Mouse (Mus musculus) layer of hippocampus, postnatal 36 days (tissue): ENCODE data around the gene Mettl7a3. TPM values are rescaled to one million over a fixed set of nuclear protein-coding genes. Genes with fewer than 3 reads are reported as not detected.

Experiments
- DNase-seq, 2 experiments: peaks; one replicate each; pipeline ENCODE4 v3.0.0; 2022
- total RNA-seq, 2 experiments: library from RNA; stranded (reverse); gene quantifications; 2 replicates each; pipeline ENCODE4 v1.2.3; 2021

The Mettl7a3 gene
- total RNA-seq, 2 experiments from 2014 or later, result 0.40 to 0.63 TPM

DNA sequence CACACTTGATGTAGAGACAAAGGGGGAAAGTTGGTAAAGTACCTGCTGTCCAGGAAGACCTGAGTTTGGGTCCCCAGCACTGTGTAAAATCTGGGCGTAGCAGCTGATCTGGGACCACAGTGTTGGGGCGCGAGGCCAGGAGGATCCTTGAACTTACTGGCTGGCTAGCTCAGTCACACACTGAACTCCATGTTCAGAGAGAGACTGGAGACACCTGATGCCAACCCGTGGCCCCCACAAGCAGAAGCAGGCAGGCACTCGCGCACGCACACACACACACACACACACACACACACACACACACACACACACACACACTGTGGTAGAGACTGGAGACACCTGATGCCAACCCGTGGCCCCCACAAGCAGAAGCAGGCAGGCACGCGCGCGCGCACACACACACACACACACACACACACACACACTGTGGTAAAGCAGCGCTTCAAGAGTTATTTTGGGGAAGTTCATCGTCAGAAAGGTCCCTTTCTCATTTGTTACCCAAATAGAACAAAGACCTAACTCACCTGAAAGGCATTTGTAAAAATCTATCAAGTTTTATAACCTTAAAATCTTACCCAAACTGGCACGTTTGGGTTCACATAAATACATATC is 53.6 kb downstream of the Mettl7a3 start:
- DNase-seq, result no peak

DNA sequence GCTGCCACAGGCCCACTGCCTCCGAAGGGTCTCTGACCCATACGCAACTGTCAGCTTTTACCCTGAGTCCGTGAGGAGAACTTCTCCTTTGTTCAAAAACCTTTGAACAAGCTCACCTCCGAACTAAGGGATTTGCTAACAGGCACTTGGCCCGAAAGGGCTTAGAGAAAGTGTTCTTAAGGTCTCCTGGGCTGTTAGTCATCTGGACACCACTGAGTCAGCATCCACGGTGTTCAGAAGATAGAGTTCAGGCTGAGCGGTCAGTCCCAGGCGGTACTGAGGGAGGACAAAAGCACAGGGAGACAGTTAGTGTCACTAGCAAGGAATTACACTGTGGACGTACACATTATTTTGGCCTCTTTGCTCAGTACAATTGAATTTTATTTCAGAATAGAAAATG is 54.2 kb downstream of the Mettl7a3 start:
- no peak for DNase-seq

Other genes starting within 250 kb of the Mettl7a3 start
- 10 to 100 TPM; 17.4 to 22.9 TPM for gene Atf1, start 107.1 kb upstream of the Mettl7a3 start, total RNA-seq
- gene Tmprss12, start 54.1 kb upstream of the Mettl7a3 start, total RNA-seq, result not detected
- gene Mettl7a1, start 30.8 kb upstream of the Mettl7a3 start, total RNA-seq, result 10 to 100 TPM; 33.7 to 40.8 TPM
- not detected for gene Methig1, start 18.2 kb downstream of the Mettl7a3 start, total RNA-seq
- gene Mettl7a2, start 18.3 kb downstream of the Mettl7a3 start, total RNA-seq, result 1 to 10 TPM in 1 of 2 experiments, under 1 TPM in 1; 0.76 to 1.0 TPM
- gene Higd1c, start 29.6 kb downstream of the Mettl7a3 start, total RNA-seq, result not detected
- gene Gm5475, start 87.2 kb downstream of the Mettl7a3 start, total RNA-seq, result not detected
- 10 to 100 TPM; 54.0 to 61.5 TPM for gene Slc11a2, start 90.1 kb downstream of the Mettl7a3 start, total RNA-seq
- gene Letmd1, start 134.1 kb downstream of the Mettl7a3 start, total RNA-seq, result 10 to 100 TPM; 60.0 to 63.0 TPM
- 10 to 100 TPM; 25.8 to 26.1 TPM for gene Csrnp2, start 160.6 kb downstream of the Mettl7a3 start, total RNA-seq
- 10 to 100 TPM; 26.9 to 33.4 TPM for gene Tfcp2, start 217.1 kb downstream of the Mettl7a3 start, total RNA-seq